Mouse (Mus musculus) 416B (cell line): ENCODE results near the gene Cdk2.

ENCODE experiments used
- DNase-seq: peaks from one replicate; pipeline ENCODE4 v3.0.0; 2011; ENCODE audit warnings: low read depth

The Cdk2 gene

GRCm38 (mm10) chr10:128653866-128654265 lies 51.0 kb downstream of the Cdk2 start:
- DNase-seq = no peak
